Mouse (Mus musculus) CH12.LX (cell line): ENCODE measurements around the gene Otx2. TPM values are rescaled to one million over a fixed set of nuclear protein-coding genes. Genes with fewer than 3 reads are reported as not detected.

ENCODE experiments used
- DNase-seq: peaks from one replicate; pipeline ENCODE4 v3.0.0-alpha.2; 2013; ENCODE audit errors: extremely low read depth
- H3K27ac ChIP-seq: 2 replicates; pipeline ENCODE4 v1.5.1; 2012; ENCODE audit warnings: low read depth, mild to moderate bottlenecking, control low read depth, moderate library complexity; ENCODE audit not compliant: insufficient read depth
- H3K27me3 ChIP-seq: replicated peaks from 2 replicates; pipeline ENCODE3; 2012; ENCODE audit warnings: inconsistent platforms
- H3K36me3 ChIP-seq, 2 experiments: replicated peaks in 1 of 2; 2 replicates each; pipeline versions ENCODE3 to v1.6.1; 2012; ENCODE audit warnings: inconsistent platforms in 1 of 2, low read length in 1 of 2, mild to moderate bottlenecking in 1 of 2, mixed read lengths in 1 of 2, moderate library complexity in 1 of 2; ENCODE audit not compliant: control insufficient read depth in 1 of 2, insufficient read depth in 1 of 2
- H3K4me1 ChIP-seq, 2 experiments: 2 replicates each; pipeline ENCODE4 v1.6.1; 2012; ENCODE audit warnings: inconsistent platforms in 1 of 2, moderate library complexity in 1 of 2; ENCODE audit not compliant: insufficient read depth in 2 of 2, control insufficient read depth in 1 of 2
- H3K4me2 ChIP-seq: 2 replicates; pipeline ENCODE4 v1.6.1; 2012; ENCODE audit warnings: low read depth, mild to moderate bottlenecking, control low read depth; ENCODE audit not compliant: poor library complexity, insufficient read depth, severe bottlenecking
- H3K4me3 ChIP-seq, 3 experiments: fragments of 150-350 bp in 1 of 3; sonication (generic) in 1 of 3; replicated peaks in 1 of 3; 2 replicates each; pipeline versions ENCODE3 to v1.5.1; 2011 to 2012; ENCODE audit warnings: low read depth in 2 of 3, low read length in 2 of 3, mild to moderate bottlenecking in 2 of 3, moderate library complexity in 2 of 3, control low read depth in 1 of 3, improper control_type of control experiment in 1 of 3, inconsistent platforms in 1 of 3, mixed read lengths in 1 of 3; ENCODE audit not compliant: poor library complexity in 1 of 3
- H3K79me2 ChIP-seq: replicated peaks from 2 replicates; pipeline ENCODE4 v1.6.1; 2012; ENCODE audit warnings: mild to moderate bottlenecking, moderate library complexity; ENCODE audit not compliant: control insufficient read depth, poor library complexity, insufficient read depth, severe bottlenecking; ENCODE audit errors: extremely low read depth
- H3K9ac ChIP-seq: 2 replicates; pipeline ENCODE4 v1.6.1; 2012; ENCODE audit warnings: low read depth, mild to moderate bottlenecking, control low read depth, moderate library complexity; ENCODE audit not compliant: insufficient read depth
- H3K9me3 ChIP-seq: replicated peaks from 2 replicates; pipeline ENCODE3; 2012; ENCODE audit warnings: low read length, inconsistent platforms, mixed read lengths
- CHD2 ChIP-seq: IDR thresholded peaks from 2 replicates; pipeline ENCODE4 v1.6.1; 2011; ENCODE audit warnings: low read length, improper control_type of control experiment
- E2F4 ChIP-seq: IDR thresholded peaks from 2 replicates; pipeline ENCODE4 v1.6.1; 2011; ENCODE audit warnings: low read depth, low read length, improper control_type of control experiment; ENCODE audit not compliant: insufficient replicate concordance
- ELF1 ChIP-seq: IDR thresholded peaks from 2 replicates; pipeline ENCODE4 v1.6.1; 2014; ENCODE audit warnings: low read depth, mild to moderate bottlenecking, inconsistent platforms, low read length, improper control_type of control experiment
- EP300 ChIP-seq: IDR thresholded peaks from 2 replicates; pipeline ENCODE4 v1.6.1; 2011; ENCODE audit warnings: low read length, improper control_type of control experiment
- IRF4 ChIP-seq: IDR thresholded peaks from 2 replicates; pipeline ENCODE4 v1.6.1; 2014; ENCODE audit warnings: low read depth, mild to moderate bottlenecking, inconsistent platforms, low read length, improper control_type of control experiment
- JUND ChIP-seq: conservative IDR thresholded peaks from 2 replicates; pipeline ENCODE4 v1.6.1; 2011; ENCODE audit warnings: low read depth, low read length, improper control_type of control experiment
- MAFK ChIP-seq: IDR thresholded peaks from 2 replicates; pipeline ENCODE4 v1.6.1; 2011; ENCODE audit warnings: low read length, improper control_type of control experiment; ENCODE audit not compliant: insufficient replicate concordance
- MEF2A ChIP-seq: IDR thresholded peaks from 2 replicates; pipeline ENCODE4 v1.6.1; 2014; ENCODE audit warnings: low read depth, mild to moderate bottlenecking, inconsistent platforms, low read length, improper control_type of control experiment, borderline replicate concordance
- MXI1 ChIP-seq: IDR thresholded peaks from 2 replicates; pipeline ENCODE4 v1.6.1; 2011; ENCODE audit warnings: mild to moderate bottlenecking, low read depth, low read length, improper control_type of control experiment
- MYC ChIP-seq: IDR thresholded peaks from 2 replicates; pipeline ENCODE4 v1.6.1; 2011; ENCODE audit warnings: low read depth, mild to moderate bottlenecking, improper control_type of control experiment, low read length
- NELFE ChIP-seq: IDR thresholded peaks from 2 replicates; pipeline ENCODE4 v1.6.1; 2011; ENCODE audit warnings: low read depth, low read length, improper control_type of control experiment
- POLR2A ChIP-seq: IDR thresholded peaks from 2 replicates; pipeline ENCODE4 v1.6.1; 2011; ENCODE audit warnings: low read depth, mild to moderate bottlenecking, improper control_type of control experiment, low read length
- POLR2AphosphoS2 ChIP-seq: IDR thresholded peaks from 2 replicates; pipeline ENCODE4 v1.6.1; 2011; ENCODE audit warnings: low read depth, low read length, improper control_type of control experiment
- RAD21 ChIP-seq: IDR thresholded peaks from 2 replicates; pipeline ENCODE4 v1.6.1; 2011; ENCODE audit warnings: low read depth, mild to moderate bottlenecking, low read length, improper control_type of control experiment, moderate library complexity
- RCOR1 ChIP-seq: conservative IDR thresholded peaks from 2 replicates; pipeline ENCODE4 v1.6.1; 2012; ENCODE audit warnings: low read depth, mild to moderate bottlenecking, inconsistent platforms, low read length, improper control_type of control experiment
- SMC3 ChIP-seq: IDR thresholded peaks from 2 replicates; pipeline ENCODE4 v1.6.1; 2011; ENCODE audit warnings: low read depth, low read length, improper control_type of control experiment
- TBP ChIP-seq: conservative IDR thresholded peaks from 2 replicates; pipeline ENCODE4 v1.6.1; 2011; ENCODE audit warnings: low read depth, low read length, improper control_type of control experiment
- TCF12 ChIP-seq: IDR thresholded peaks from 2 replicates; pipeline ENCODE4 v1.6.1; 2014; ENCODE audit warnings: low read depth, mild to moderate bottlenecking, inconsistent platforms, low read length, improper control_type of control experiment
- UBTF ChIP-seq: IDR thresholded peaks from 2 replicates; pipeline ENCODE4 v1.6.1; 2012; ENCODE audit warnings: low read depth, mild to moderate bottlenecking, inconsistent platforms, low read length, improper control_type of control experiment, moderate library complexity
- USF1 ChIP-seq: IDR thresholded peaks from 2 replicates; pipeline ENCODE4 v1.6.1; 2014; ENCODE audit warnings: low read depth, mild to moderate bottlenecking, inconsistent platforms, low read length, improper control_type of control experiment
- USF2 ChIP-seq: conservative IDR thresholded peaks from 2 replicates; pipeline ENCODE4 v1.6.1; 2011; ENCODE audit warnings: low read depth, low read length, improper control_type of control experiment
- ZMIZ1 ChIP-seq: IDR thresholded peaks from 2 replicates; pipeline ENCODE4 v1.6.1; 2012; ENCODE audit warnings: low read depth, mild to moderate bottlenecking, inconsistent platforms, low read length, improper control_type of control experiment
- dilution Hi-C: fragments of 300-500 bp; cut with MboI; formaldehyde crosslinking; loops from 2 replicates; pipeline ENCODE4 v1.14.3; 2020; ENCODE audit warnings: low sequenced_read_pairs; ENCODE audit not compliant: extremely low pct_unique_long_range_greater_than_20kb, extremely low pct_ligation_motif_present
- in situ Hi-C: fragments of 300-500 bp; cut with MboI; formaldehyde crosslinking; loops from 3 replicates; pipeline ENCODE4 v1.14.3; 2019; ENCODE audit warnings: low sequenced_read_pairs, low pct_ligation_motif_present, low pct_unique_long_range_greater_than_20kb, mixed read lengths
- polyA plus RNA-seq: library from polyadenylated mRNA; unstranded; fragments of >175 nt; gene quantifications from 2 replicates; pipeline ENCODE4 v1.2.1, GENCODE M21; 2012; ENCODE audit warnings: low read depth; ENCODE audit not compliant: insufficient read length
- total RNA-seq, 2 experiments: library from RNA; depleted of rRNA; stranded (reverse); fragments of 300-350 nt in 1 of 2; fragments of >200 nt in 1 of 2; gene quantifications; 2 replicates each; pipeline ENCODE4 v1.2.3; 2012 to 2014

Otx2 gene
- total and polyA plus RNA-seq, 3 experiments, result not detected

DNA sequence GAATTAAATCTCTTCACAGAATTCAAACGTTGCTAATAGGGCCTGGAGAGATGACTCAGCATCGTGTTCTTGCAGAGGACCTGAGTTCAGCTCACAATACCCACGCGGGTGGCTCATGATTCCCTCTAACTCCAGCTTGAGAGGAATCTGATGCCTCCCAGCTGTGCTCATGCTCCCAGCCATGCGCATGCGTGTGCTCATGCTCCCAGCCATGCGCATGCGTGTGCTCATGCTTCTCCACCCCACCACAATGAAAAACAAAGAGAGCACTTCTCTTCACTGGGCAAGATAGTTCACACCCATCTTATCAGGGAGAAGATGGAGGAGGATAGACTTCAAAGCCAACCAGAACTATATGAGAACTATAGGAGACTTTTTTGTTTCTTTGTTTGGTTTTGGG is 41.3 kb downstream of the Otx2 start:
- Histone ChIP-seq H3K27me3 (no peaks in the 10 kb centered on the region), H3K79me2 (no peaks in the 10 kb centered on the region), H3K4me3 (no peak overlapping the region), H3K4me1 (no peaks in the 10 kb centered on the region), H3K4me2 (no peak overlapping the region), H3K27ac (no peak overlapping the region), H3K36me3 (no peaks in the 10 kb centered on the region), H3K9me3 (no peaks in the 10 kb centered on the region), H3K9ac (no peak overlapping the region)
- no peak for DNase-seq
- TF ChIP-seq MYC (no peak), ELF1 (no peak), RCOR1 (no peak), ZMIZ1 (no peak), MEF2A (no peak), POLR2A (no peak), USF1 (no peak), POLR2AphosphoS2 (no peak), RAD21 (no peak), MAFK (no peak), SMC3 (no peak), MXI1 (no peak), JUND (no peak), E2F4 (no peak)
- dilution Hi-C loops (no loop called here), in situ Hi-C loops (loop anchor here (25.0 kb wide), 1 partner anchor 705 kb away; no protein-coding TSS in a partner anchor)

GRCm38 (mm10) chr14:48631486-48631885 is 42.1 kb downstream of the Otx2 start:
- Histone ChIP-seq H3K79me2 (no peaks in the 10 kb centered on the region), H3K9me3 (no peaks in the 10 kb centered on the region), H3K4me3 (no peak overlapping the region), H3K4me1 (no peaks in the 10 kb centered on the region), H3K36me3 (no peaks in the 10 kb centered on the region), H3K9ac (no peak overlapping the region), H3K27me3 (no peaks in the 10 kb centered on the region), H3K27ac (no peak overlapping the region), H3K4me2 (no peak overlapping the region)
- dilution Hi-C loops, result no loop called here
- in situ Hi-C loops, result loop anchor here (25.0 kb wide), 1 partner anchor 706 kb away; no protein-coding TSS in a partner anchor
- TF ChIP-seq RCOR1 (no peak), IRF4 (no peak), UBTF (no peak), E2F4 (no peak), SMC3 (no peak), TCF12 (no peak), USF2 (no peak), NELFE (no peak), USF1 (no peak), CHD2 (no peak), TBP (no peak), EP300 (no peak), POLR2AphosphoS2 (no peak)
- no peak for DNase-seq
